Mouse (Mus musculus) heart, adult 11 months (tissue): ENCODE results near the gene Kcnk7.
A peak's percentile ranks its signal among the peaks of the same experiment; 100 is the strongest.

ENCODE experiments used
- DNase-seq: peaks from one replicate; pipeline ENCODE4 v3.0.0; 2022

Gene Kcnk7

GRCm38 (mm10) chr19:5704163-5704800 lies at the start of gene Kcnk7:
Kcnk7 (plus strand) TSS chr19:5704367.
- no peak for DNase-seq

GRCm38 (mm10) chr19:5654720-5655298 lies 49.4 kb upstream of the Kcnk7 start:
- peak; percentile 89 for DNase-seq

- peak; percentile 99 for DNase-seq
Measured at GRCm38 (mm10) chr19:5660942-5661751, 43.0 kb upstream of the Kcnk7 start.

GRCm38 (mm10) chr19:5662310-5662709 lies 41.9 kb upstream of the Kcnk7 start:
- peak; percentile 94 for DNase-seq

GRCm38 (mm10) chr19:5662981-5663913 lies 40.9 kb upstream of the Kcnk7 start, which contains the start of gene Sipa1:
Sipa1 (minus strand) TSS chr19:5663707.
- peak; percentile 100 for DNase-seq

- peak; percentile 90 for DNase-seq
Measured at GRCm38 (mm10) chr19:5664669-5665257, 39.4 kb upstream of the Kcnk7 start.

GRCm38 (mm10) chr19:5665465-5665864 lies 38.7 kb upstream of the Kcnk7 start:
- DNase-seq, result peak; percentile 92

GRCm38 (mm10) chr19:5666386-5666785 lies 37.8 kb upstream of the Kcnk7 start:
- peak; percentile 93 for DNase-seq

- DNase-seq, result no peak
Measured at GRCm38 (mm10) chr19:5668372-5668771, 35.8 kb upstream of the Kcnk7 start.

GRCm38 (mm10) chr19:5680432-5680831 lies 23.7 kb upstream of the Kcnk7 start:
- no peak for DNase-seq

- no peak for DNase-seq
Measured at GRCm38 (mm10) chr19:5684236-5684635, 19.9 kb upstream of the Kcnk7 start.

- peak; percentile 91 for DNase-seq
Measured at GRCm38 (mm10) chr19:5684985-5685384, 19.2 kb upstream of the Kcnk7 start.

- DNase-seq, result peak; percentile 92
Measured at GRCm38 (mm10) chr19:5685431-5685830, 18.7 kb upstream of the Kcnk7 start.

- peak; percentile 92 for DNase-seq
Measured at GRCm38 (mm10) chr19:5685861-5686260, 18.3 kb upstream of the Kcnk7 start.

GRCm38 (mm10) chr19:5686437-5686836 lies 17.7 kb upstream of the Kcnk7 start:
- no peak for DNase-seq

GRCm38 (mm10) chr19:5686954-5687353 lies 17.2 kb upstream of the Kcnk7 start:
- peak; percentile 92 for DNase-seq

GRCm38 (mm10) chr19:5687738-5688137 lies 16.4 kb upstream of the Kcnk7 start:
- DNase-seq, result peak; percentile 92

GRCm38 (mm10) chr19:5688200-5689087 lies 15.7 kb upstream of the Kcnk7 start, which contains the start of the genes Map3k11 and Pcnx3:
Map3k11 (plus strand) TSS chr19:5688742.
Pcnx3 (minus strand) TSS chr19:5688908.
- DNase-seq, result peak; percentile 100

GRCm38 (mm10) chr19:5689088-5689428 lies 15.1 kb upstream of the Kcnk7 start:
- DNase-seq, result no peak

- peak; percentile 100 for DNase-seq
Measured at GRCm38 (mm10) chr19:5689565-5690342, 14.4 kb upstream of the Kcnk7 start.
